Mouse (Mus musculus) heart, embryonic 16.5 days (tissue): Measurements from ENCODE around the gene Lmo7. TPM values are rescaled to one million over a fixed set of nuclear protein-coding genes. Genes with fewer than 3 reads are reported as not detected.

Experiments used
- ATAC-seq: fragments of 200-750 bp; cut with Nextera tagmentation; replicated peaks from 2 replicates; pipeline ENCODE4 v1.8.0; 2017; ENCODE audit warnings: moderate number of reproducible peaks; ENCODE audit not compliant: insufficient read depth, low FRiP score; ENCODE audit errors: extremely low read depth
- H3K27ac ChIP-seq: fragments of 300-500 bp; sonication (generic); 2 replicates; pipeline ENCODE4 v1.5.1; 2014; ENCODE audit warnings: mild to moderate bottlenecking, low read length, control low read depth, moderate library complexity
- H3K27me3 ChIP-seq: fragments of 300-500 bp; sonication (generic); 2 replicates; pipeline ENCODE4 v1.6.1; 2014; ENCODE audit warnings: low read length, mixed read lengths; ENCODE audit not compliant: control insufficient read depth, insufficient read depth
- H3K36me3 ChIP-seq: fragments of 300-500 bp; sonication (generic); 2 replicates; pipeline ENCODE4 v1.6.1; 2014; ENCODE audit not compliant: control insufficient read depth, insufficient read depth
- H3K4me1 ChIP-seq: fragments of 300-500 bp; sonication (generic); 2 replicates; pipeline ENCODE4 v1.6.1; 2014; ENCODE audit warnings: low read length, mixed read lengths; ENCODE audit not compliant: control insufficient read depth, insufficient read depth
- H3K4me2 ChIP-seq: fragments of 300-500 bp; sonication (generic); 2 replicates; pipeline ENCODE4 v1.6.1; 2014; ENCODE audit warnings: low read depth, mild to moderate bottlenecking, control low read depth, low read length
- H3K4me3 ChIP-seq: fragments of 300-500 bp; sonication (generic); 2 replicates; pipeline ENCODE4 v1.5.1; 2014; ENCODE audit warnings: mild to moderate bottlenecking, control low read depth, low read length
- H3K9ac ChIP-seq: fragments of 300-500 bp; sonication (generic); 2 replicates; pipeline ENCODE4 v1.6.1; 2014; ENCODE audit warnings: low read length, control low read depth
- H3K9me3 ChIP-seq: fragments of 300-500 bp; sonication (generic); replicated peaks from 2 replicates; pipeline ENCODE4 v1.6.1; 2016; ENCODE audit warnings: low read length; ENCODE audit not compliant: control insufficient read depth
- whole genome bisulfite sequencing: fragments of 180-500 bp; shearing (Covaris S2); extraction: QIAGEN DNeasy Blood & Tissue Kit; methylation state at CpG from one replicate; pipeline ENCODE4 v1.1.7; 2014; 5-methylcytosine and 5-hydroxymethylcytosine counted together
- polyA plus RNA-seq: library from polyadenylated mRNA; unstranded; fragments of >200 nt; fragmentation: Nextera tagmentation; extraction: Ambion mirVana; gene quantifications from 2 replicates; pipeline ENCODE4 v1.2.1, GENCODE M21; 2015

The Lmo7 gene
- polyA plus RNA-seq, 1 experiment from 2014 or later: 272 TPM

DNA sequence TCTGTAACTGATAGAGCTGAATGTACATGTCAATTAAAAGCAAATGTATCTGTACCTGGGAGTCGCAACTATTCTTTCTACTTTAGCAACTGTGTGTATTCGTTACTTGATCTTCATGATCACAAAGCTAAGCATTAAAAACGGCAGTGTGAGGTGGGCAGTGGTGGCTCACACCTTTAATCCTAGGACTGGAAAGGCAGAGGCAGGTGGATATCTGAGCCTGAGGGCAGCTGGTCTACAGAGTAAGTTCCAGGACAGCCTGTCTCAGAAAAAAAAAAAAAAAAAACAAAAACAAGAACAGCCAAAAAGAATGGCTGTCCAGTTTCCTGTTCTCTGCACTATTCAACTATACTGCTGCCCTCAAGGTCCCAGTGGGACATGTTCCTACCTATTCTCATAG, 182.6 kb downstream of the Lmo7 start:
- 83% methylated on average over 3 of the region's 3 CpGs for WGBS
- Histone ChIP-seq H3K4me2 (no peak overlapping the region), H3K9me3 (no peaks in the 10 kb centered on the region), H3K4me1 (no peaks in the 10 kb centered on the region), H3K4me3 (no peak overlapping the region), H3K36me3 (peaks cover 40% of the 10 kb centered on the region), H3K27ac (peak overlapping the region; percentile 31; the same call in 1 of the 2 replicates), H3K27me3 (no peaks in the 10 kb centered on the region), H3K9ac (no peak overlapping the region)
- ATAC-seq: no peak

GRCm38 (mm10) chr14:101914321-101914720, 184.6 kb downstream of the Lmo7 start:
- Histone ChIP-seq H3K9ac (no peak overlapping the region), H3K27me3 (no peaks in the 10 kb centered on the region), H3K27ac (no peak overlapping the region), H3K9me3 (no peaks in the 10 kb centered on the region), H3K36me3 (peaks cover 49% of the 10 kb centered on the region), H3K4me2 (no peak overlapping the region), H3K4me3 (no peak overlapping the region), H3K4me1 (no peaks in the 10 kb centered on the region)
- ATAC-seq: no peak

DNA sequence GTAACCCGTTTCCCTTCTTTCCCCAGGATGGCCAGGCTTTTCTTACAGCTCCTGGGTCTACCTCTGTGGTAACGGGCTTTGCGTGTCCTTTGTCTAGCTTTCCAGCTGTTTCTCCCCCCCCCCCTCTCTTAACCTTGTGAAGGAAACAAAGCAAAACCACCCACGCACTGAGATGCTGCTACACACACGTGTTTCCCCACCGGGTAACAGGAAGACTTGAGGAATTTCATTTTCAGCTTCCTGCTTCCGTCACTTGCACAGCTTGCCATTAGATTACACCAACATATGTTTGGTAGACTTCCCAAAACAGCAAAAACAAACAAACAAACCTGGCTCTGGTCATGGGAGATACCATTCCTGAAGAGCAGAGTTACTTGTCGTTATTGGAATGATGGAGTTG, 186.1 kb downstream of the Lmo7 start:
- H3K9me3 ChIP-seq: no peaks in the 10 kb centered on the region
- 59% methylated on average over 8 of the region's 8 CpGs for WGBS
- peaks cover 62% of the 10 kb centered on the region for H3K36me3 ChIP-seq
- H3K4me3 ChIP-seq: no peak overlapping the region
- H3K4me1 ChIP-seq: no peaks in the 10 kb centered on the region
- no peak; the same call in 1 of the 2 replicates for ATAC-seq
- H3K9ac ChIP-seq: no peak overlapping the region
- no peaks in the 10 kb centered on the region for H3K27me3 ChIP-seq
- peak overlapping the region; percentile 23; the same call in 1 of the 2 replicates for H3K27ac ChIP-seq
- no peak overlapping the region for H3K4me2 ChIP-seq

DNA sequence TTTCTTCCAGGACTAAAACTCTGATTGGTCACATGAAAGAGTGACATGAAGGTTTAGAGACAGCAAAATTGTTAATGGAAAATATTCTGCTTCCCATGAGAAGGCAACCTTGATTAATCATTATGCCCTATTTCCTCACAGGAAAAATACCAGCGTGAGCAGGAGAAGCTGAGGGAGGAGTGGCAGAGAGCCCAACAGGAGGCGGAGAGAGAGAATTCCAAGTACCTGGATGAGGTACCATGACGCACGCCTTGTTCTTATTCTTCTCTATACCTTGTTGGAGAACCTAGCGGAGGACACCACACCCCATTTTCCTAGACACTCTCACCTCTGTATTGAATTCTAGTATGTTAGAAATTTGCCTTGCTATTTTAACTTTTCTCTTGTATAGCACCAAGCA, 188.7 kb downstream of the Lmo7 start:
- Histone ChIP-seq H3K4me2 (no peak overlapping the region), H3K9me3 (no peaks in the 10 kb centered on the region), H3K4me1 (no peaks in the 10 kb centered on the region), H3K27ac (no peak overlapping the region), H3K9ac (no peak overlapping the region), H3K4me3 (no peak overlapping the region), H3K36me3 (peaks cover 56% of the 10 kb centered on the region), H3K27me3 (no peaks in the 10 kb centered on the region)
- no peak for ATAC-seq
- WGBS: 89% methylated on average over 5 of the region's 5 CpGs

GRCm38 (mm10) chr14:101927646-101928244, 198.0 kb downstream of the Lmo7 start:
- 82% methylated on average over 12 of the region's 12 CpGs for WGBS

GRCm38 (mm10) chr14:101930576-101931447, 201.1 kb downstream of the Lmo7 start:
- Histone ChIP-seq H3K9ac (no peak overlapping the region), H3K4me1 (peaks cover 11% of the 10 kb centered on the region; the same call in 1 of the 2 replicates), H3K36me3 (peaks cover 46% of the 10 kb centered on the region)

More at GRCm38 (mm10) chr14:101927646-101928244, 198.0 kb downstream of the Lmo7 start:
- Histone ChIP-seq H3K36me3 (peaks cover 47% of the 10 kb centered on the region), H3K27ac (no peak overlapping the region), H3K4me2 (no peak overlapping the region), H3K4me3 (no peak overlapping the region), H3K9ac (no peak overlapping the region), H3K27me3 (no peaks in the 10 kb centered on the region), H3K9me3 (no peaks in the 10 kb centered on the region), H3K4me1 (peaks cover 11% of the 10 kb centered on the region; the same call in 1 of the 2 replicates)
- no peak for ATAC-seq

DNA sequence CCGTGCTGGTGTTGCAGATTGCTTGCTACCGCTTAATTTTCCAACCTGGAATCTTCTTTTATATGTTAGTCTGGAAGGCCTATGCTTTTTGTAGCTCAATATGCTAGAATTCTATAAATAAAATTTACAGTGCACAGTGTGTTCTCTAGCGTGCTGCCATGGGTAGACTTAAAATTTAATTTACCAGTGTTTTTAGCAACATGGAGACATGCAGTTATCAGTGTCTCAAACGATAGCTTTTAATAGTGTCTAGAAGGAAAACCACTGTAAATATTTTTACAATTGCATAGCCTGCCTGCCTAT, 201.6 kb downstream of the Lmo7 start:
- H3K9me3 ChIP-seq: no peaks in the 10 kb centered on the region
- no peak overlapping the region for H3K4me2 ChIP-seq
- ATAC-seq: no peak
- WGBS: 75% methylated on average over 4 of the region's 4 CpGs
- H3K9ac ChIP-seq: no peak overlapping the region
- H3K27ac ChIP-seq: no peak overlapping the region
- no peaks in the 10 kb centered on the region for H3K27me3 ChIP-seq
- no peak overlapping the region for H3K4me3 ChIP-seq
- peaks cover 40% of the 10 kb centered on the region for H3K36me3 ChIP-seq
- peaks cover 11% of the 10 kb centered on the region; the same call in 1 of the 2 replicates for H3K4me1 ChIP-seq

More at GRCm38 (mm10) chr14:101930576-101931447, 201.1 kb downstream of the Lmo7 start:
- WGBS: 84% methylated on average over 25 of the region's 25 CpGs
- no peak overlapping the region for H3K4me2 ChIP-seq
- no peak overlapping the region for H3K27ac ChIP-seq
- no peak overlapping the region for H3K4me3 ChIP-seq
- H3K9me3 ChIP-seq: no peaks in the 10 kb centered on the region
- no peak for ATAC-seq
- H3K27me3 ChIP-seq: no peaks in the 10 kb centered on the region

- Histone ChIP-seq H3K9me3 (no peaks in the 10 kb centered on the region), H3K27me3 (no peaks in the 10 kb centered on the region), H3K9ac (no peak overlapping the region), H3K4me1 (peaks cover 9% of the 10 kb centered on the region; the same call in 1 of the 2 replicates), H3K4me2 (no peak overlapping the region), H3K27ac (no peak overlapping the region), H3K4me3 (no peak overlapping the region), H3K36me3 (peaks cover 31% of the 10 kb centered on the region)
- ATAC-seq: no peak
- WGBS: 82% methylated on average over 9 of the region's 9 CpGs
Observed at GRCm38 (mm10) chr14:101933551-101933950, 203.8 kb downstream of the Lmo7 start.

- H3K9ac ChIP-seq: peak overlapping the region; percentile 34; the same call in 1 of the 2 replicates
Observed at GRCm38 (mm10) chr14:101942971-101943370, 213.2 kb downstream of the Lmo7 start.

More at GRCm38 (mm10) chr14:101942971-101943370, 213.2 kb downstream of the Lmo7 start:
- no peaks in the 10 kb centered on the region for H3K27me3 ChIP-seq
- no peak; the same call in 1 of the 2 replicates for ATAC-seq
- no peak overlapping the region for H3K27ac ChIP-seq
- 0 out of 2 replicates have a peak, but pooled peaks cover 2% of the 10 kb centered on the region for H3K36me3 ChIP-seq
- H3K9me3 ChIP-seq: no peaks in the 10 kb centered on the region
- H3K4me2 ChIP-seq: peak overlapping the region; percentile 52
- H3K4me3 ChIP-seq: no peak overlapping the region
- 6% methylated on average over 4 of the region's 4 CpGs for WGBS
- peaks cover 4% of the 10 kb centered on the region; the same call in 1 of the 2 replicates for H3K4me1 ChIP-seq
